8 mouse cellular contexts compared by ENCODE assay signal in the genomic region with DNA sequence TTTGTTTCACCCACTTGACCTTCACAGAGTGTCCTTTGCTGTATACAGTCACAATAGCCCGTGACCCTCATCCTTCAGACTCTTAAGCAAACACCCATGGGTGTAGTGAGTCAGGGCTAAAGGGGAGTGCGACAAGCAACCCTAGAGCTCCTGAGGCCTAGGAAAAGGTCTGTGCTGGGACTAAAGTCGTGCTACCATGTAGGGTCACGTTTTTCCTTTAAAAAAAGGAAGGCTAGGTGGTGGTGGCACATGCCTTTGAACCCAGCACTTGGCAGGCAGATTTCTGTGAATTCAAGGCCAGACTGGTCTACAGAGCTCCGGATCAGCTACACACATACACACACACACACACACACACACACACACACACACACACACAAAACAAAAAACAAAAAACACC. TPM values are rescaled to one million over a fixed set of nuclear protein-coding genes. Genes with fewer than 3 reads are reported as not detected.
DNase-seq lines count a peak whose midpoint lies in the region; ATAC-seq and TF ChIP-seq lines count a peak whose summit lies in the region.

No protein-coding gene starts in this region.

- TF ChIP-seq EP300 in lung, postnatal 0 days (IDR thresholded peaks at IDR 0.05): no peak

- peaks cover 9% of the 10 kb centered on the region for H3K4me1 ChIP-seq in lung, postnatal 0 days (ENCODE audit: insufficient read depth, low read depth, low read length)
- H3K4me1 ChIP-seq in embryonic facial prominence, embryonic 12.5 days: peaks cover 11% of the 10 kb centered on the region
- H3K4me1 ChIP-seq in limb, embryonic 12.5 days (replicated peaks): peaks cover 23% of the 10 kb centered on the region
- H3K4me1 ChIP-seq in stomach, embryonic 14.5 days (ENCODE audit: control insufficient read depth, insufficient read depth, low read length): peaks cover 10% of the 10 kb centered on the region

- H3K4me2 ChIP-seq in lung, postnatal 0 days (replicated peaks; ENCODE audit: low read depth, low read length): peak overlapping the region; percentile 79
- H3K4me2 ChIP-seq in embryonic facial prominence, embryonic 12.5 days (replicated peaks): peak overlapping the region; percentile 65
- H3K4me2 ChIP-seq in limb, embryonic 12.5 days: peak overlapping the region; percentile 81
- H3K4me2 ChIP-seq in stomach, embryonic 14.5 days (replicated peaks; ENCODE audit: low read depth, low read length): peak overlapping the region; percentile 55

- ATAC-seq in lung, postnatal 0 days: no peak
- no peak for ATAC-seq in embryonic facial prominence, embryonic 12.5 days (ENCODE audit: insufficient number of reproducible peaks, insufficient read depth, low FRiP score, low TSS enrichment)
- 0 out of 2 replicates have a peak, but pooled peaks have one; percentile 0 for ATAC-seq in limb, embryonic 12.5 days (ENCODE audit: insufficient number of reproducible peaks, insufficient read depth, low FRiP score, low TSS enrichment, low read depth)
- no peak for ATAC-seq in stomach, embryonic 14.5 days (ENCODE audit: insufficient number of reproducible peaks, insufficient read depth, low FRiP score, low read depth)

- no peaks in the 10 kb centered on the region for H3K27me3 ChIP-seq in lung, postnatal 0 days (replicated peaks; ENCODE audit: insufficient read depth, low read length)
- no peaks in the 10 kb centered on the region for H3K27me3 ChIP-seq in embryonic facial prominence, embryonic 12.5 days
- no peaks in the 10 kb centered on the region for H3K27me3 ChIP-seq in limb, embryonic 12.5 days
- no peaks in the 10 kb centered on the region for H3K27me3 ChIP-seq in stomach, embryonic 14.5 days (ENCODE audit: control insufficient read depth, insufficient read depth, low read length)

- H3K36me3 ChIP-seq in lung, postnatal 0 days (ENCODE audit: insufficient read depth, low read length): no peaks in the 10 kb centered on the region
- H3K36me3 ChIP-seq in embryonic facial prominence, embryonic 12.5 days: peaks cover 7% of the 10 kb centered on the region
- H3K36me3 ChIP-seq in limb, embryonic 12.5 days: peaks cover 16% of the 10 kb centered on the region; the same call in 1 of the 2 replicates
- no peaks in the 10 kb centered on the region for H3K36me3 ChIP-seq in stomach, embryonic 14.5 days (ENCODE audit: control insufficient read depth, insufficient read depth, low read length)

- TF ChIP-seq CTCF in lung, postnatal 0 days (IDR thresholded peaks at IDR 0.05): no peak

- intact Hi-C loops in left cerebral cortex, postnatal 4 days (cut with DNase I): no loop called here

- 11% methylated on average over 5 of the region's 5 CpGs for WGBS in lung, postnatal 0 days
- 25% methylated on average over 5 of the region's 5 CpGs for WGBS in embryonic facial prominence, embryonic 12.5 days
- WGBS in limb, embryonic 12.5 days: 28% methylated on average over 5 of the region's 5 CpGs
- 16% methylated on average over 5 of the region's 5 CpGs for WGBS in stomach, embryonic 14.5 days

- peak overlapping the region; percentile 71; the same call in 1 of the 2 replicates for H3K27ac ChIP-seq in lung, postnatal 0 days (ENCODE audit: low read length)
- peak overlapping the region; percentile 85 for H3K27ac ChIP-seq in embryonic facial prominence, embryonic 12.5 days
- peak overlapping the region; percentile 84 for H3K27ac ChIP-seq in limb, embryonic 12.5 days
- peak overlapping the region; percentile 81 for H3K27ac ChIP-seq in stomach, embryonic 14.5 days (ENCODE audit: low read length)

- H3K4me3 ChIP-seq in lung, postnatal 0 days (ENCODE audit: low read depth, low read length): peak overlapping the region; percentile 81
- peak overlapping the region; percentile 77 for H3K4me3 ChIP-seq in embryonic facial prominence, embryonic 12.5 days
- peak overlapping the region; percentile 78 for H3K4me3 ChIP-seq in limb, embryonic 12.5 days (replicated peaks)
- H3K4me3 ChIP-seq in stomach, embryonic 14.5 days (ENCODE audit: low read depth, low read length): peak overlapping the region; percentile 73

- peak; percentile 15 for DNase-seq in lung, postnatal 0 days (ENCODE audit: low spot score)
- no peak for DNase-seq in lung, postnatal 25 days (ENCODE audit: low spot score)
- no peak for DNase-seq in left cerebral cortex, postnatal 4 days
- no peak for DNase-seq in urinary bladder, postnatal 10 days (ENCODE audit: low spot score)
- no peak for DNase-seq in gastrocnemius, postnatal 10 days

- no peaks in the 10 kb centered on the region for H3K9me3 ChIP-seq in lung, postnatal 0 days (ENCODE audit: low read length)
- H3K9me3 ChIP-seq in embryonic facial prominence, embryonic 12.5 days: no peaks in the 10 kb centered on the region
- no peaks in the 10 kb centered on the region for H3K9me3 ChIP-seq in limb, embryonic 12.5 days
- H3K9me3 ChIP-seq in stomach, embryonic 14.5 days (ENCODE audit: control insufficient read depth, low read depth, low read length): no peaks in the 10 kb centered on the region

- H3K9ac ChIP-seq in lung, postnatal 0 days (replicated peaks; ENCODE audit: low read depth): peak overlapping the region; percentile 32; the same call in 1 of the 2 replicates
- peak overlapping the region; percentile 69 for H3K9ac ChIP-seq in embryonic facial prominence, embryonic 12.5 days
- H3K9ac ChIP-seq in limb, embryonic 12.5 days (replicated peaks): peak overlapping the region; percentile 74
- peak overlapping the region; percentile 56; the same call in 1 of the 2 replicates for H3K9ac ChIP-seq in stomach, embryonic 14.5 days (replicated peaks; ENCODE audit: low read depth, low read length)

RNA-seq across cellular contexts. Expression of a gene that starts 0.9 kb away (rescaled TPM):
- 9.1 and 9.6 TPM in 2 replicates for polyA plus RNA-seq in lung, postnatal 0 days (2015; fragmentation: Nextera tagmentation; extraction: Ambion mirVana)
- 32.8 and 34.0 TPM in 2 replicates for polyA plus RNA-seq in embryonic facial prominence, embryonic 12.5 days (2016; fragmentation: Nextera tagmentation; extraction: Ambion mirVana)
- polyA plus RNA-seq in limb, embryonic 12.5 days (2016; fragmentation: Nextera tagmentation; extraction: Ambion mirVana): 28.8 and 37.1 TPM in 2 replicates
- polyA plus RNA-seq in stomach, embryonic 14.5 days (2014; fragmentation: Nextera tagmentation; extraction: Ambion mirVana): 22.5 and 23.8 TPM in 2 replicates
- total RNA-seq in left cerebral cortex, postnatal 4 days (2021): 10 to 100 TPM; 47.3 to 48.5 TPM
- 10 to 100 TPM; 17.6 to 25.9 TPM for total RNA-seq in gastrocnemius, postnatal 10 days (2021)

RNA-seq across cellular contexts. Expression of a gene that starts 1.1 kb away (rescaled TPM):
- 13.5 and 18.9 TPM in 2 replicates for polyA plus RNA-seq in lung, postnatal 0 days (2015; fragmentation: Nextera tagmentation; extraction: Ambion mirVana)
- polyA plus RNA-seq in embryonic facial prominence, embryonic 12.5 days (2016; fragmentation: Nextera tagmentation; extraction: Ambion mirVana): 54.6 and 60.4 TPM in 2 replicates
- polyA plus RNA-seq in limb, embryonic 12.5 days (2016; fragmentation: Nextera tagmentation; extraction: Ambion mirVana): 56.1 and 59.1 TPM in 2 replicates
- polyA plus RNA-seq in stomach, embryonic 14.5 days (2014; fragmentation: Nextera tagmentation; extraction: Ambion mirVana): 53.7 and 54.1 TPM in 2 replicates
- total RNA-seq in left cerebral cortex, postnatal 4 days (2021): 10 to 100 TPM; 38.8 to 39.4 TPM
- 10 to 100 TPM; 10.0 to 10.3 TPM for total RNA-seq in gastrocnemius, postnatal 10 days (2021)
